Mouse (Mus musculus) hindlimb bud, embryonic 11.5 days (tissue): Measurements from ENCODE around the gene Rnf152.

Experiments used
- DNase-seq: peaks from one replicate; pipeline ENCODE4 v3.0.0-alpha.2; 2012; ENCODE audit warnings: low read depth, low spot score; ENCODE audit errors: extremely low spot score

The Rnf152 gene

GRCm38 (mm10) chr1:105314010-105314800 lies 42.3 kb downstream of the Rnf152 start:
- no peak for DNase-seq

- no peak for DNase-seq
Measured at GRCm38 (mm10) chr1:105312601-105312901, 44.0 kb downstream of the Rnf152 start.

- no peak for DNase-seq
Measured at GRCm38 (mm10) chr1:105311899-105312600, 44.5 kb downstream of the Rnf152 start.

GRCm38 (mm10) chr1:105302164-105302563 lies 54.3 kb downstream of the Rnf152 start:
- DNase-seq = no peak

GRCm38 (mm10) chr1:105301764-105302163 lies 54.7 kb downstream of the Rnf152 start:
- DNase-seq = no peak

GRCm38 (mm10) chr1:105291859-105292258 lies 64.7 kb downstream of the Rnf152 start:
- DNase-seq = no peak

GRCm38 (mm10) chr1:105287536-105287935 lies 69.0 kb downstream of the Rnf152 start:
- no peak for DNase-seq

GRCm38 (mm10) chr1:105286906-105287305 lies 69.6 kb downstream of the Rnf152 start:
- DNase-seq = no peak

GRCm38 (mm10) chr1:105285001-105285400 lies 71.5 kb downstream of the Rnf152 start:
- DNase-seq = no peak

- no peak for DNase-seq
Measured at GRCm38 (mm10) chr1:105284116-105284515, 72.4 kb downstream of the Rnf152 start.

GRCm38 (mm10) chr1:105281277-105281676 lies 75.2 kb downstream of the Rnf152 start:
- DNase-seq = no peak

GRCm38 (mm10) chr1:105280160-105280559 lies 76.3 kb downstream of the Rnf152 start:
- no peak for DNase-seq

- no peak for DNase-seq
Measured at GRCm38 (mm10) chr1:105274500-105275194, 81.9 kb downstream of the Rnf152 start.

GRCm38 (mm10) chr1:105271104-105271503 lies 85.4 kb downstream of the Rnf152 start:
- DNase-seq = no peak

GRCm38 (mm10) chr1:105263283-105264033 lies 93.1 kb downstream of the Rnf152 start:
- DNase-seq = no peak

- DNase-seq = no peak
Measured at GRCm38 (mm10) chr1:105260200-105260599, 96.3 kb downstream of the Rnf152 start.

- DNase-seq = no peak
Measured at GRCm38 (mm10) chr1:105257199-105257598, 99.3 kb downstream of the Rnf152 start.

- no peak for DNase-seq
Measured at GRCm38 (mm10) chr1:105249190-105249589, 107.3 kb downstream of the Rnf152 start.

GRCm38 (mm10) chr1:105246651-105247050 lies 109.9 kb downstream of the Rnf152 start:
- DNase-seq = no peak

GRCm38 (mm10) chr1:105246075-105246574 lies 110.4 kb downstream of the Rnf152 start:
- no peak for DNase-seq
